Mouse (Mus musculus) neural tube, embryonic 11.5 days (tissue): ENCODE results near the gene Tent5c. TPM values are rescaled to one million over a fixed set of nuclear protein-coding genes. Genes with fewer than 3 reads are reported as not detected.

Source experiments
- ATAC-seq: fragments of 200-750 bp; cut with Nextera tagmentation; 2 replicates; pipeline ENCODE4 v1.8.0; 2017; ENCODE audit warnings: moderate number of reproducible peaks, mild to moderate bottlenecking, moderate TSS enrichment, moderate library complexity; ENCODE audit not compliant: insufficient read depth, low FRiP score, low TSS enrichment
- DNase-seq: peaks from one replicate; pipeline ENCODE4 v3.0.0-alpha.2; 2015; ENCODE audit warnings: low spot score
- H3K27ac ChIP-seq: fragments of 300-500 bp; sonication (generic); 2 replicates; pipeline ENCODE4 v1.5.1; 2014; ENCODE audit warnings: low read depth, mild to moderate bottlenecking, low read length
- H3K27me3 ChIP-seq: fragments of 300-500 bp; sonication (generic); 2 replicates; pipeline ENCODE4 v1.6.1; 2014; ENCODE audit warnings: mild to moderate bottlenecking, low read length, mixed read lengths; ENCODE audit not compliant: control insufficient read depth, insufficient read depth
- H3K36me3 ChIP-seq: fragments of 300-500 bp; sonication (generic); 2 replicates; pipeline ENCODE4 v1.6.1; 2014; ENCODE audit warnings: mild to moderate bottlenecking, low read length, moderate library complexity, mixed read lengths; ENCODE audit not compliant: control insufficient read depth, insufficient read depth
- H3K4me1 ChIP-seq: fragments of 300-500 bp; sonication (generic); 2 replicates; pipeline ENCODE4 v1.6.1; 2014; ENCODE audit warnings: low read length, mixed read lengths; ENCODE audit not compliant: control insufficient read depth, insufficient read depth
- H3K4me2 ChIP-seq: fragments of 300-500 bp; sonication (generic); 2 replicates; pipeline ENCODE4 v1.6.1; 2014; ENCODE audit warnings: low read depth, mild to moderate bottlenecking, moderate library complexity
- H3K4me3 ChIP-seq: fragments of 300-500 bp; sonication (generic); 2 replicates; pipeline ENCODE4 v1.5.1; 2014; ENCODE audit warnings: low read depth, low read length
- H3K9ac ChIP-seq: fragments of 300-500 bp; sonication (generic); 2 replicates; pipeline ENCODE4 v1.6.1; 2014; ENCODE audit warnings: mild to moderate bottlenecking, low read length
- H3K9me3 ChIP-seq: fragments of 300-500 bp; sonication (generic); 2 replicates; pipeline ENCODE4 v1.6.1; 2016; ENCODE audit warnings: low read length; ENCODE audit not compliant: control insufficient read depth
- WGBS: fragments of 180-500 bp; shearing (Covaris S2); extraction: QIAGEN DNeasy Blood & Tissue Kit; methylation state at CpG from one replicate; pipeline ENCODE4 v1.1.7; 2014; 5-methylcytosine and 5-hydroxymethylcytosine counted together
- polyA plus RNA-seq: library from polyadenylated mRNA; unstranded; fragments of >200 nt; fragmentation: Nextera tagmentation; extraction: Ambion mirVana; gene quantifications from 2 replicates; pipeline ENCODE4 v1.2.1, GENCODE M21; 2014

Tent5c gene
- polyA plus RNA-seq, 1 experiment from 2014 or later, result 3.0 TPM

DNA sequence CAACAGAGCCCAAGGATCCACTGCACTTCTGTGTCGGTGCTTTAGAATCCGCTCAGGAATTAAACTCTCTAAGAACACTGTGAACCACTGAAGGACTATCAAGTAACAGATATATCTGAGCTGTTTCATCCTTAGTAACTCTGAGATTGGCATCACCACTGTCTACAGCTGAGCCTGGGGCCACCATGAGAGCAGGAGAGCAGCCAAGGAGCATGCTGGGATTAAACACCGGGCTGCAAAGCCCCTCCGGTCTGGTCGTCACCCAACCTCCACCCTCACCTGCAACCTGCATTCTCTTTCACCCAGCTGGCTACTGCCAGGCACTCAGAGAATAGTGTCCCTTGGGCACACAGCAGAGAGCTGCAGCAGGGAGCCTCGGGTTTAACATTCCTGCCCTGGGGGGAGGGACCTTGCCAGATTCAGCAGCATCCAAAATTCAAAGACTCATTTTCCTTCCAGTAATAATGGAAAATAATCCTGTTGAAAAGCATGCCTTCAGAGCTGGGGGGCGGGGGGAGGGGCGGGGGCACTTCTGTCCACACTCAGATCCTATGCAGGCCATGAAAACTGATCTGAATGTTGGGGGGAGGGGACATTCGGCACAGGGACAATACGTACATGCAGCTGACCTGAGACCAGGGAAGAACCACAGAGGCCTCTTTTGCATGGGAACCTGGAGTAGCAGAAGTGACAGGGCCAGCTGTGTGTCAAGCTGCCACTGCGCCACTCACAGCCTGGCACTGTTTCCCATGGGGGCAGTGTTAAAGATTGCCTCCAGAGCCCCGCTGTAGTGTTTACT is 25.8 kb downstream of the Tent5c start:
- ATAC-seq (no peak), DNase-seq (no peak)
- H3K27ac ChIP-seq, result 0 out of 2 replicates have a peak overlapping the region, but pooled peaks have one; percentile 8
- peaks cover 14% of the 10 kb centered on the region; the same call in 1 of the 2 replicates for H3K4me1 ChIP-seq
- no peaks in the 10 kb centered on the region for H3K36me3 ChIP-seq
- no peaks in the 10 kb centered on the region for H3K27me3 ChIP-seq
- H3K4me3 ChIP-seq, result no peak overlapping the region
- no peak overlapping the region for H3K4me2 ChIP-seq
- H3K9me3 ChIP-seq, result no peaks in the 10 kb centered on the region
- no peak overlapping the region; the same call in 1 of the 2 replicates for H3K9ac ChIP-seq
- WGBS, result 40% methylated on average over 12 of the region's 12 CpGs

DNA sequence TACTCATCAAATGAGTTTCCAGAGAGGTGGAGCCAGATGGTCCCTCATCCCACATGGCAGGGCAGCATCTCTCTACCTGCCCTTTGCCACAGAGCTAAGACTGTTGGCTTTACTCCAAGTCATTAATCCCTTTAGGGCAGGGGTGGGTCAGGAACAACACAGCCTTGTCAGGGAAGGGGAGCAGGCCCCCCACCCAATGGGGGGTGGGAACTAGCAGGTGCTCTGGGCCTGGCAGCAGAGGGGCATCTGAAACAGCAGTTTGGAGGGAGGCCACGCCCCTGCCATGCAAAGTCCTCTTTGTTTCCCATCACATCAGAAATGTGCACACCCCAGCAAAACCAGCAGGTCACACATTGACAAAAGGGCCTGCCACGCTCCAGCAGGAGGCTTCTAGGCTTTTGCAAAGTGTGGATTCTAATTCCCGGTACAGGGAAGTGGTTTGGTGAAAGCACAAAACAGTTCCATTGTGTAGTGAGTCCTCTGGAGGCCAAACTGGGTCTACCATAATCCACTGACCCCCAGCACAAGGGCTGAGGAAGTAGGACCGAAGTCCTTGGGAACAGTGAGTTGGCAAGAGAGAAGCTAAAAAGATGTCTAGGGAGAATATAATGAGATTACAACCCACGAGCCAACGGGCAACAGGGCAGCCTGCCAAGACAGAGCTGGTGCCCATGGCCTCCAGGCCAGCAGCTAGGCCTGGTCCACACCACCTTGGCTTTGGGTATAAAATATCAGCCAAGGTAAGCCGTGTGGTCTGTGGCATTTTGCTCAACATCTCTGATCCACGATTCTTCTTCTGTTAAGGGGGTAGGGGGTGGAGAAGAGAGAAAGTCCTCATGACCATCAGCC is 26.7 kb downstream of the Tent5c start:
- no peak for DNase-seq
- H3K27me3 ChIP-seq, result no peaks in the 10 kb centered on the region
- no peaks in the 10 kb centered on the region for H3K9me3 ChIP-seq
- no peak overlapping the region for H3K27ac ChIP-seq
- no peak overlapping the region for H3K4me2 ChIP-seq
- 67% methylated on average over 8 of the region's 8 CpGs for WGBS
- no peak overlapping the region for H3K9ac ChIP-seq
- H3K36me3 ChIP-seq, result no peaks in the 10 kb centered on the region
- no peak overlapping the region for H3K4me3 ChIP-seq
- ATAC-seq, result peak; percentile 51
- H3K4me1 ChIP-seq, result peaks cover 14% of the 10 kb centered on the region; the same call in 1 of the 2 replicates

DNA sequence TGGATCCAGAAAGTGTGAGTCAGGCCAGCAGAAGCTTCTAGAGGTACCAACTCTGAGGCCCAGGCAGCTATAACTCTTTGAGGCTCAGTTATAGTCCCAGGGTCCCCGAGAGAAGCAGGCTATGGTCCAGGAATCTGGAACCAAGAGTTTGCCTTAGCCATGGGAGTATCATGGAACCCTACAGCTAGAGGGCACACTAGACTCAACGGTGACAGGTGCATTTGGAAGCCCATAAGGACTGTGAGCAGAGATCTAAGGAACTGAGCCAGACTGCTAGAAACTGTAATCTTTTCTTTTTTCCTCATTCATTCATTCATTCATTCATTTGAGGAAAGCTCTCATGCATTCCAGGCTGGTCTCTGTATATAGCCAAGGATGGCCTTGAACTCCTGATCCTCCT is 28.6 kb downstream of the Tent5c start:
- Histone ChIP-seq H3K36me3 (no peaks in the 10 kb centered on the region), H3K9me3 (no peaks in the 10 kb centered on the region), H3K9ac (no peak overlapping the region), H3K4me2 (no peak overlapping the region), H3K4me1 (peaks cover 14% of the 10 kb centered on the region; the same call in 1 of the 2 replicates), H3K27me3 (no peaks in the 10 kb centered on the region), H3K27ac (no peak overlapping the region), H3K4me3 (no peak overlapping the region)
- WGBS, result 91% methylated on average over 2 of the region's 2 CpGs
- DNase-seq, result no peak
- ATAC-seq, result no peak

DNA sequence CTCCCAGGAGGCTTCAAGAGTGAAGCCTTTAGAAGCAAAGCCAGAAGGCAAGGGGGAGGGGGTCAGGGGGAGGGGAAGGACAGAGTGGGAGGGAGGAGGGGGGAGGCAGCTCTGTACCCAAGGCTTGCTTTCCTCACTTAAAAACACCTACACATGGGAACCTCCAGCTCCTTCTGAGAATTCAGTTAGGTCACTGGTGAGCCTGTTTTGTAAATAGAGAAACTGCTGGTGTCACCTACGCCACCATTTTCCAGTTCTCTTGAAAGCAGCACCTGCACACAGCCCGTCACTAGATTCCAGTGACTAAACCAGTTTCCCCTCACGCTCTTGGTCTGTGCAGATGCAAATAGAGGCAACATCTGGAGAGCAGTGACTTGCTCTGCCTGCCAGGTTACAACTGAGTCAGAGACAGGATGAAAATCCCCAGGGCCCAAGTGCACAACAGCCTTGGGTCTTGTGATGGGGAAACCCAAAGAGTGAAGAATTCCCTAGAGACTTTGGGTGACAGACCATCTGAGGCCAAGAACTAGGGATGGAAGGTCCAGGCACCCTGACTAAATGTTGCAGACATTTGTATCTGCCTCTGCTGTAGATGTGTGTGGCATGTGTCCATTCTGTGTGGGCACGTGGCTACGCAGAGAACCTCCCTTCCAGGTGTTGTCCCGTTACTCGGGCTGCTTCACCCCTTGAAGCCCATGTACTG is 45.2 kb downstream of the Tent5c start:
- DNase-seq (no peak), ATAC-seq (no peak)
- H3K27ac ChIP-seq, result no peak overlapping the region
- H3K4me1 ChIP-seq, result no peaks in the 10 kb centered on the region; the same call in 1 of the 2 replicates
- no peak overlapping the region for H3K9ac ChIP-seq
- no peaks in the 10 kb centered on the region for H3K27me3 ChIP-seq
- 93% methylated on average over 7 of the region's 7 CpGs for WGBS
- no peaks in the 10 kb centered on the region for H3K9me3 ChIP-seq
- H3K4me3 ChIP-seq, result no peak overlapping the region
- no peaks in the 10 kb centered on the region for H3K36me3 ChIP-seq
- H3K4me2 ChIP-seq, result no peak overlapping the region

DNA sequence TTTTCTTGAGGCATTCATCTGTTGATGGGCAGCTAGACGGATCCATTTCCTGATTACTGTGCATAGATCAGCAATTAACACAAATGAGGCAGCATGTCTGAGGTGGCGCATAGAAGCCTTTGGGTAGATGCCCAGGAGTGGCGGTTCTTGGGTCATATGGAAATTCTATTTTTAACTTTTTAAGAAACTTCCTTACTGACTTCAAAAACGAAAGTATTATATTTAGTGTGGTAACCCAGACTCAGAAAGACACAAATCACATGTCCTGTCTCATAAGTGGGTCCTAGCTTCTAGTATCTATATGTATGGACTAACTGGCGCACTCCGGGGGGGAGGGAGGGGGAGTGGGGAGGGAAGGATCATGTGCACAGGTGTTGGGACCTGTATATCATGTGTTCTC is 46.6 kb downstream of the Tent5c start:
- no peak overlapping the region for H3K9ac ChIP-seq
- H3K9me3 ChIP-seq, result no peaks in the 10 kb centered on the region
- WGBS, result 85% methylated on average over 6 of the region's 6 CpGs
- no peak for DNase-seq
- no peaks in the 10 kb centered on the region for H3K27me3 ChIP-seq
- H3K27ac ChIP-seq, result no peak overlapping the region
- H3K4me3 ChIP-seq, result no peak overlapping the region
- no peak for ATAC-seq
- no peaks in the 10 kb centered on the region; the same call in 1 of the 2 replicates for H3K4me1 ChIP-seq
- H3K36me3 ChIP-seq, result no peaks in the 10 kb centered on the region
- no peak overlapping the region for H3K4me2 ChIP-seq

DNA sequence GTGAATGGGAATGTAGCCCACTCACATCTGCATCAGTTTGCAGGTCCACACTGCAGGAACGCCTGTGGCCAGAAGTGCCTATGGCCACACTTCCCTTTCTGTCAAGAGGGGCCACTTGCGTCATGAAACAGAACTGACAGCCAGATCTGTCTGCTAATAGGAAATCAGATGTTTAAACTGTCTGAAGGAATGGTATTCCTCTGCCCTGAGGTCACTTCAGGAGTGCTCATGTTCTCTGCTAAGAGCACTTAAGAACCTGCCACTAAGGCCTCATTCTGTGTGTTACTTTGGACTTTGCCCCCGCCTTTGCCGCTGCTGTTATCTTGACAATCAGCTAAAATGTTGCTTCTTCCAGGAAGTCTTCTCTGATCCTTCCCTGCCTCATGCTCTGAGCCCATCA is 48.4 kb downstream of the Tent5c start:
- H3K4me2 ChIP-seq, result no peak overlapping the region
- DNase-seq, result no peak
- no peaks in the 10 kb centered on the region for H3K9me3 ChIP-seq
- H3K27ac ChIP-seq, result no peak overlapping the region
- ATAC-seq, result no peak
- no peaks in the 10 kb centered on the region; the same call in 1 of the 2 replicates for H3K4me1 ChIP-seq
- no peaks in the 10 kb centered on the region for H3K36me3 ChIP-seq
- H3K4me3 ChIP-seq, result no peak overlapping the region
- no peaks in the 10 kb centered on the region for H3K27me3 ChIP-seq
- 90% methylated on average over 4 of the region's 4 CpGs for WGBS
- H3K9ac ChIP-seq, result no peak overlapping the region

DNA sequence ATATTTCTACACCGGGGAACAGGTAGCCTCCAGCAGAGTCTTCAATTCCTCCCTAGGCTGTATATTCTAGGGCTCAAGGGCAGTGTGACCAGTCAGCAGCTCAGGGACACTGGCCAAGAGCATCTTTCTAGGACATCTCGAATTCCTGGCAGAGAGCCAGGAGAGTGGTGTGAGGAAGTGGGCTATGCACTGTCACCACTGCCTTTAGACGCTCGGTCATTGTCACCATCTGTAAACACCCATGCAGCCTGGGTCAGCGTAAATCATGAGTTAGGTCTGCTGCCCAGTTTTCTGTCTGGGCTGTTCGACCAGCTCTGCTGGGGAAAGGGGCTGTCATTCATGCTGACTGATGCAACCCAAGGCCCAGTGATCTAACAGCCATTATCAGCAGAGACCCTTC is 49.1 kb downstream of the Tent5c start:
- no peak overlapping the region for H3K27ac ChIP-seq
- H3K36me3 ChIP-seq, result no peaks in the 10 kb centered on the region
- H3K4me1 ChIP-seq, result no peaks in the 10 kb centered on the region; the same call in 1 of the 2 replicates
- no peak overlapping the region for H3K4me3 ChIP-seq
- no peak overlapping the region for H3K4me2 ChIP-seq
- H3K9ac ChIP-seq, result no peak overlapping the region
- H3K9me3 ChIP-seq, result no peaks in the 10 kb centered on the region
- WGBS, result 68% methylated on average over 6 of the region's 6 CpGs
- ATAC-seq, result peak; percentile 35; the same call in 1 of the 2 replicates
- no peak for DNase-seq
- no peaks in the 10 kb centered on the region for H3K27me3 ChIP-seq

DNA sequence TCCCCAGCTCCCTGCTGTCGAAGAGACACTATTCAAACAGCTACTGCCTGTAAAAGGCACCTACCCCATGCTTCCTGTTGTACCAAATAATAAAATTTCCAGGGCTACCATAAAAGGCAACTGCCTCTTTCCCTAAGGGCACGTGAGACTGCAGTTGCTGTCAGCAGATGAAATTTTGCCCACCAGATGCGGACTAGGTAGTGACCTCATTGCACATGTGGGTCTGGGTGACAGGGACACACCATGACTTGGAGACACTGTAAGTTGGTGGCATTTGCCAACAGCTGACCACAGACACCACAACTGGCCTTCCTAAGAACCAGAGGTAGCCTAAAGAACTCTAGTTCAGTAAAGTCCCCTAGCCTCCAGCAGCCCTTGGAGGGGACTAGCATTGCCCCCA is 50.0 kb downstream of the Tent5c start:
- H3K4me1 ChIP-seq, result no peaks in the 10 kb centered on the region; the same call in 1 of the 2 replicates
- ATAC-seq (no peak), DNase-seq (no peak)
- H3K27ac ChIP-seq, result no peak overlapping the region
- no peaks in the 10 kb centered on the region for H3K9me3 ChIP-seq
- no peaks in the 10 kb centered on the region for H3K27me3 ChIP-seq
- H3K9ac ChIP-seq, result no peak overlapping the region
- no peaks in the 10 kb centered on the region for H3K36me3 ChIP-seq
- no peak overlapping the region for H3K4me2 ChIP-seq
- no peak overlapping the region for H3K4me3 ChIP-seq
- 71% methylated on average over 3 of the region's 3 CpGs for WGBS
